Mouse (Mus musculus) G1E (cell line): ENCODE results near the gene Daam1.

Source experiments
- CTCF ChIP-seq: IDR thresholded peaks from 2 replicates; pipeline ENCODE4 v1.5.1; 2012; ENCODE audit warnings: low read depth, low read length, inconsistent platforms, mixed read lengths
- GATA1 ChIP-seq: IDR thresholded peaks from 2 replicates; pipeline ENCODE4 v1.6.1; 2012; ENCODE audit warnings: borderline replicate concordance, low read length, inconsistent platforms, mixed read lengths
- TAL1 ChIP-seq: conservative IDR thresholded peaks from 2 replicates; pipeline ENCODE4 v1.6.1; 2012; ENCODE audit warnings: low read depth, low read length, inconsistent platforms, mixed read lengths

DNA sequence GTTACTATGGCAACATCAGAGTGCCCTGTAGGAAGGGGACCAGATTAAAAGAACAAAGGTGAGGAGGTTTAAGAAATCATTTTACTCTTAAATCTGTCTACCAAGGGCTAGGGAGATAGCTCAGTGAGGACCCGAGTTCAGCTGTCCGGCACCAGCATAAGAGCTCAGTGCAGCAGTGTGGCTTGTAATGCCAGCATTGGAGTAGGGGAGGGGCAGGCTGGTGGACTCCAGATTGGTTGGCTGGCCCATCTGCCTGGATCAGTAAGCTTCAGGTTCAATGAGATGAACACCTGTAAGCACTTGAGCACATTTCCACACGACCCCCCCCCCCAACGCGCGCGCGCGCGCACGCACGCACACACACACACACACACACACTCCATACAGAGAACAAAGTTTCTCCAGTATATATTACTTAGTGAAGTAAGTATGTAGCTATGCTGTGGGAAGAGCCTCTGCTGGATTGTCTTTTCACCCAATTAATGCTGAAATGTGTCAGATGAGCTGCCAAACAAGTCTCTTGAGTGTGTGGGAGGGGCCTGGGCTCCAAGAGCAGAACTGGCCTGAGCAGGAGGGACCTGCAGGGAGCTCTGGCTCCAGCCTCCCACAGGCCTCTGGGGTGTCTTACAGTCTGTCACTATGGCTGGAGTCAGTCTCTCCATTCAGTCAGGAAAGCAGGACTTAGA, 75.8 kb downstream of the Daam1 start:
- TF ChIP-seq GATA1 (no peak), TAL1 (no peak), CTCF (no peak)
